Mouse (Mus musculus) lung, postnatal 0 days (tissue): ENCODE measurements around the gene Cfd. TPM values are rescaled to one million over a fixed set of nuclear protein-coding genes. Genes with fewer than 3 reads are reported as not detected.

ENCODE experiments used
- ATAC-seq: fragments of 200-750 bp; cut with Nextera tagmentation; 2 replicates; pipeline ENCODE4 v1.8.0; 2017; ENCODE audit warnings: moderate library complexity
- DNase-seq: peaks from one replicate; pipeline ENCODE4 v3.0.0-alpha.2; 2016; ENCODE audit warnings: low spot score
- H3K27ac ChIP-seq: fragments of 300-500 bp; sonication (generic); 2 replicates; pipeline ENCODE4 v1.5.1; 2014; ENCODE audit warnings: antibody characterized with exemption, mild to moderate bottlenecking, low read length, mixed read lengths
- H3K27me3 ChIP-seq: fragments of 300-500 bp; sonication (generic); replicated peaks from 2 replicates; pipeline ENCODE4 v1.6.1; 2014; ENCODE audit warnings: low read length, mixed read lengths; ENCODE audit not compliant: insufficient read depth
- H3K36me3 ChIP-seq: fragments of 300-500 bp; sonication (generic); 2 replicates; pipeline ENCODE4 v1.6.1; 2014; ENCODE audit warnings: low read length, mixed read lengths; ENCODE audit not compliant: insufficient read depth
- H3K4me1 ChIP-seq: fragments of 300-500 bp; sonication (generic); 2 replicates; pipeline ENCODE4 v1.6.1; 2014; ENCODE audit warnings: antibody characterized with exemption, low read depth, low read length, mixed read lengths; ENCODE audit not compliant: insufficient read depth
- H3K4me2 ChIP-seq: fragments of 300-500 bp; sonication (generic); replicated peaks from 2 replicates; pipeline ENCODE4 v1.6.1; 2014; ENCODE audit warnings: low read depth, mild to moderate bottlenecking, low read length, moderate library complexity, mixed read lengths
- H3K4me3 ChIP-seq: fragments of 300-500 bp; sonication (generic); 2 replicates; pipeline ENCODE4 v1.5.1; 2014; ENCODE audit warnings: low read depth, low read length
- H3K9ac ChIP-seq: fragments of 300-500 bp; sonication (generic); replicated peaks from 2 replicates; pipeline ENCODE4 v1.6.1; 2014; ENCODE audit warnings: low read depth, mild to moderate bottlenecking
- H3K9me3 ChIP-seq: fragments of 300-500 bp; sonication (generic); 2 replicates; pipeline ENCODE4 v1.6.1; 2016; ENCODE audit warnings: low read length, mixed read lengths
- CTCF ChIP-seq: IDR thresholded peaks from 2 replicates; pipeline ENCODE4 v1.5.1; 2016; ENCODE audit warnings: antibody characterized with exemption, mild to moderate bottlenecking
- EP300 ChIP-seq: IDR thresholded peaks from 2 replicates; pipeline ENCODE4 v1.6.1; 2016; ENCODE audit warnings: antibody characterized with exemption, mild to moderate bottlenecking, control low read depth
- WGBS: fragments of 180-500 bp; shearing (Covaris S2); extraction: QIAGEN DNeasy Blood & Tissue Kit; methylation state at CpG from one replicate; pipeline ENCODE4 v1.1.7; 2014; 5-methylcytosine and 5-hydroxymethylcytosine counted together
- polyA plus RNA-seq: library from polyadenylated mRNA; unstranded; fragments of >200 nt; fragmentation: Nextera tagmentation; extraction: Ambion mirVana; gene quantifications from 2 replicates; pipeline ENCODE4 v1.2.1, GENCODE M21; 2015

Gene Cfd
- polyA plus RNA-seq, 1 experiment from 2014 or later, result not detected

DNA sequence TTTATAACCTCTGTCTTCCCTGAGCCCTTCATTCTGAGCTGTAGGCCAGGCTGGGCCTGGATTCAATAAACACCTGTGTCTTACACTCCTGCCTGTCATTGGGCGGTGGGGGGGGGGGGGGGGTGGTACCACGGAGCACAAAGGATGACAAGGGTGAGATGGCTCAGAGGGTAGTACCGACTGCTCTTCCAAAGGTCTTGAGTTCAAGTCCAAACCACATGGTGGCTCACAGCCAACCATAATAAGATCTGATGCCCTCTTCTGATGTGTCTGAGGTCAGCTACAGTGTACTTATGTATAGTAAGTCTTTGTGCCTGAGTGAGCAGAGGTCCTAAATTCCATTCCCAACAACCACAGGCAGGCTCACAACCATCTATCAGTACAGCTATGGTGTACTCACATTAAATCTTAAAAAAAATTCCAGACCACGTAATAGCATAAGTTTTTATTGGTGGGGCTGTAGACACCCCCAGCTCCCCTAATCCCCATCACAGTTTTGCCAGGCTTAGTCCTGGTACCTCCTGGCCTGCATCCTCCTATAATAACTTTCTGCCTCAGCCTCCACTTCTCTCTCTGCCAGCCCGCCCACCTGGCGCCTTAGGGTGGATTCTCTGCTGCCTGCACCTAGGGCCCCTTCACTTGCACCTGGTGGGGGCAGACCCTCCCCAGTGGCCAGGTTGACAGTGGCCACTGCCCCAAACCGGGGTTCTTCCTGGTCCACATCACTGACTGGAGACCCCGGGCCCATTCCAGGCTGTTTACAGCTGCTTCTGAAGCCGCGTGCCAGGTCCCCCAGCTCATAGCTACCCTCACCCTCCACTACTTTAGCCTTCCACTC, 26.1 kb upstream of the Cfd start:
- H3K9ac ChIP-seq, result no peak overlapping the region
- peaks cover 38% of the 10 kb centered on the region for H3K36me3 ChIP-seq
- H3K9me3 ChIP-seq, result no peaks in the 10 kb centered on the region
- no peaks in the 10 kb centered on the region for H3K4me1 ChIP-seq
- ATAC-seq, result peak; percentile 1; the same call in 1 of the 2 replicates
- H3K4me2 ChIP-seq, result no peak overlapping the region
- no peak overlapping the region for H3K4me3 ChIP-seq
- WGBS, result 50% methylated on average over 10 of the region's 10 CpGs
- H3K27me3 ChIP-seq, result no peaks in the 10 kb centered on the region
- DNase-seq, result no peak
- TF ChIP-seq CTCF (0 out of 2 replicates have a peak, but pooled peaks have one; percentile 1), EP300 (no peak)
- H3K27ac ChIP-seq, result no peak overlapping the region

DNA sequence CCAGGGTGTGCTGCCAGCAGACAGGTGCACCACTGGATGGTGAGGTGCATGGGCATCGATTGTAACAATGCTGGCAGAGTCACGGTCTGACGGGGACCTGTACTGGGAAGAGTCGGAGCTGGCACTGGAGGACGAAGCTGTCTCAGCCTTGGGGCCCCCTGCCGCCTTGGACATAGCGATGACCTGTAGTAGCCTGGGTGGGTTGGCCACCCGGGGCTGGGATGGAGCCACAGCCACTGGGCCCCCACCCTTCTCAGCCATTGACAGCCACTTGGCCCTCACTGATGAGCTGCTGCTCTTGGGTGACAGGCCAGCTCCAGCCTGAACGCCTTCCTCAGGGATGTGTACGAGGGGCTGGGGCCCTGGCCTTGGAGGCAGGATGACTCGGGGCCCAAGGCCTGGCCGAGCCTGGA, 25.5 kb upstream of the Cfd start:
- Histone ChIP-seq H3K36me3 (peaks cover 32% of the 10 kb centered on the region), H3K9me3 (no peaks in the 10 kb centered on the region), H3K4me2 (no peak overlapping the region), H3K27ac (no peak overlapping the region), H3K4me1 (no peaks in the 10 kb centered on the region), H3K27me3 (no peaks in the 10 kb centered on the region), H3K9ac (no peak overlapping the region), H3K4me3 (no peak overlapping the region)
- 33% methylated on average over 11 of the region's 12 CpGs for WGBS
- TF ChIP-seq EP300 (no peak), CTCF (no peak)
- DNase-seq, result no peak
- ATAC-seq, result peak; percentile 11; the same call in 1 of the 2 replicates

DNA sequence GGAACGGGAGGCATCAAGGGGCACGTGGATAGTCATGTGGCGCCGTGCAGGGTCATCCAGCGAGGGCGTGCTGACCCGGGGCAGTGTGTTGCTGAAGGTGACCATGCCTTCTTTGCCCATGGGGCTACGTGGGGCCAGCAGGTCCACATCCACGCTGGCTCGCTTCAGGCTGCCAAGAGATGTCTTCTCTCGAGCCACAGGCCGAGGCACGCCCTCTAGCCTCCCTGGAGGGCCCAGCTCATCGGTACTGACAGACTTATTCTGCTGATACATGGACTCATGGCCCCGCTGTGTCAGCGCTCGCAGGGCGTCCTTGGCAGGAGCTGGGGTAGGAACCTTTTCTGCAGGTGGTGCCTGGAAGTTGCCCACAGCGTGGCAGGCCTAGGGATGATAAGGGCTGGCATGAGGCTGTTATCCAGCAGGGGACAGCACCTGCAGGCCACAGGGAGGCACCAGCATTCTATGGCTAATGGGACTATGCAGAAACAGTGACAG, 24.8 kb upstream of the Cfd start:
- Histone ChIP-seq H3K27ac (no peak overlapping the region), H3K4me3 (no peak overlapping the region), H3K27me3 (no peaks in the 10 kb centered on the region), H3K4me1 (no peaks in the 10 kb centered on the region), H3K4me2 (no peak overlapping the region), H3K36me3 (peaks cover 26% of the 10 kb centered on the region), H3K9ac (no peak overlapping the region), H3K9me3 (no peaks in the 10 kb centered on the region)
- TF ChIP-seq EP300, result no peak
- TF ChIP-seq CTCF, result peak; percentile 68
- 65% methylated on average over 19 of the region's 19 CpGs for WGBS
- peak; percentile 16; the same call in 1 of the 2 replicates for ATAC-seq
- no peak for DNase-seq

DNA sequence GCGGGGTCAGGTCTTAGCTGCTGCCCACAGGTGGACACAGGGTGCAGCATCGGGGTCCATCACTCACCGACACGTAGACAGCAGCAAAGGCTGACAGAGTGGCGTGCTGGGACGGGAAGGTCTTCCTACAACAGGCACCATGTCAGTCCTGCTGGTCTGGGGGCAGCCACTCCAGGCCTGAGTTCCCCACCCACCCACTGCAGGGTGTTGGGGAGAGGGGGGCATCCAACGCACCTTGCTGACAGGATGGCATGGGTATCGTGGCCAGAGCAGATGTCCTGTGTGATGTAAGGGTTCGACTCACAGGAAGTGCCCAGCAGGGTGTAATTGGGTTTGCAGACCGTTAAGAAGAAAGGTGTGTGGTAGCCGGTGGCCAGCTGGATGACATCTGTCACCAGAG, 24.1 kb upstream of the Cfd start:
- Histone ChIP-seq H3K9ac (no peak overlapping the region), H3K36me3 (peaks cover 19% of the 10 kb centered on the region), H3K27me3 (no peaks in the 10 kb centered on the region), H3K9me3 (no peaks in the 10 kb centered on the region), H3K4me1 (no peaks in the 10 kb centered on the region), H3K4me2 (no peak overlapping the region), H3K27ac (no peak overlapping the region), H3K4me3 (no peak overlapping the region)
- 73% methylated on average over 11 of the region's 11 CpGs for WGBS
- DNase-seq (no peak), ATAC-seq (no peak)
- TF ChIP-seq CTCF, result no peak

DNA sequence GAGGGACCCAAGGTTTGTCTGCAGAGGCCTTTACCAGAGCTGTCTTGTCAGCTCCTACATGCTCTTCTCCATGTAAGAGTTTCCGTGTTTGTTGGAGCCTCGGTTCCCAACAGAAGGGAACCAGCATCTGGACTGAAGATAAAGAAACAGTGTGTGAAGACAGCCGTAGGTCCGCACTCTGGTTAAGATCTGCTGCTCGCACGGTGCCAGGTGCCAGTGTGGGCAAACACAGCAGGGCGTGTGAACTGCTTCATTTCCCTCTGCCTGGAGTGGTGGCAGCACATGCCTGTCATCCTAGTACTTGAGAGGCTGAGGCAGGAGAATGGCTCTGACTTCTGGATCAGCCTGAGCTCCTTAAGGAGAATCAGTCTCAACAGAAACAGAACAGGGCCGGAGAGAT, 18.8 kb upstream of the Cfd start:
- Histone ChIP-seq H3K27me3 (no peaks in the 10 kb centered on the region), H3K36me3 (no peaks in the 10 kb centered on the region), H3K4me3 (no peak overlapping the region), H3K4me2 (no peak overlapping the region), H3K9me3 (no peaks in the 10 kb centered on the region), H3K4me1 (0 out of 2 replicates have a peak, but pooled peaks cover 3% of the 10 kb centered on the region), H3K9ac (no peak overlapping the region), H3K27ac (no peak overlapping the region)
- WGBS, result 86% methylated on average over 8 of the region's 8 CpGs
- DNase-seq (no peak), ATAC-seq (no peak)
- TF ChIP-seq EP300 (no peak), CTCF (no peak)

DNA sequence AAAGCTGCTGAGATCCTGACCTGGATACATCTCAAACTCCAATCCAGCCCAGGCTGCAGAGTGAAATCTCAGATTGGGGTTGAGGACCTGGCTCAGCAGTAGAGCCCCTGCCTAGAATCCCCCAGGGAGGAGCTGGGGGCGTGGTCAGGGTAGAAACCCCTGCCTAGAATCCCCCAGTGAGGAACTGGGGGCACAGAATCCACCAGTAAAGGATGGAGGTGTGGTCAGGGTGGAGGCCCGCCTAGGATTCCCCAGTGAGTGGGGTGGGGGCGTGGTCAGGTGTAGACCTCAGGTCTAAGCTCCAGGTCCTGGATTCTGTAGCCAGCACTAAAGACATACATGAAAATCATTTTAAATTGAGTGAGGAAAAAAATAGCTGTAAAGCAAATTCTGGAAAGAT, 17.8 kb upstream of the Cfd start:
- 0 out of 2 replicates have a peak, but pooled peaks cover 3% of the 10 kb centered on the region for H3K4me1 ChIP-seq
- H3K4me2 ChIP-seq, result no peak overlapping the region
- TF ChIP-seq CTCF (no peak), EP300 (no peak)
- no peaks in the 10 kb centered on the region for H3K36me3 ChIP-seq
- WGBS, result 37% methylated on average over 3 of the region's 3 CpGs
- H3K27ac ChIP-seq, result no peak overlapping the region
- H3K27me3 ChIP-seq, result no peaks in the 10 kb centered on the region
- DNase-seq (no peak), ATAC-seq (no peak)
- H3K9me3 ChIP-seq, result no peaks in the 10 kb centered on the region
- H3K9ac ChIP-seq, result no peak overlapping the region
- H3K4me3 ChIP-seq, result no peak overlapping the region
